Mouse (Mus musculus) layer of hippocampus, adult 8-10 months (tissue): ENCODE measurements at regions not wholly inside any gene's neighbourhood (a gene's known extent, or its start where the extent isn't known, plus 50 kb on each side); places are given as distances from the start of the nearest gene placed in this dataset.
A peak's percentile ranks its signal among the peaks of the same experiment; 100 is the strongest.

Experiments
- DNase-seq, 2 experiments: peaks; one replicate each; pipeline ENCODE4 v3.0.0; 2022; ENCODE audit warnings: low spot score in 2 of 2

- DNase-seq: no peak
Measured at GRCm38 (mm10) chr2:79132518-79132845, 122.7 kb upstream of the Itga4 start.

GRCm38 (mm10) chr2:79134281-79134680 is 120.9 kb upstream of the Itga4 start:
- DNase-seq: no peak

- DNase-seq: no peak
Measured at GRCm38 (mm10) chr2:79135986-79136385, 119.2 kb upstream of the Itga4 start.

- DNase-seq: no peak
Measured at GRCm38 (mm10) chr2:79136619-79137458, 118.4 kb upstream of the Itga4 start.

- no peak for DNase-seq
Measured at GRCm38 (mm10) chr2:79137694-79138171, 117.5 kb upstream of the Itga4 start.

DNA sequence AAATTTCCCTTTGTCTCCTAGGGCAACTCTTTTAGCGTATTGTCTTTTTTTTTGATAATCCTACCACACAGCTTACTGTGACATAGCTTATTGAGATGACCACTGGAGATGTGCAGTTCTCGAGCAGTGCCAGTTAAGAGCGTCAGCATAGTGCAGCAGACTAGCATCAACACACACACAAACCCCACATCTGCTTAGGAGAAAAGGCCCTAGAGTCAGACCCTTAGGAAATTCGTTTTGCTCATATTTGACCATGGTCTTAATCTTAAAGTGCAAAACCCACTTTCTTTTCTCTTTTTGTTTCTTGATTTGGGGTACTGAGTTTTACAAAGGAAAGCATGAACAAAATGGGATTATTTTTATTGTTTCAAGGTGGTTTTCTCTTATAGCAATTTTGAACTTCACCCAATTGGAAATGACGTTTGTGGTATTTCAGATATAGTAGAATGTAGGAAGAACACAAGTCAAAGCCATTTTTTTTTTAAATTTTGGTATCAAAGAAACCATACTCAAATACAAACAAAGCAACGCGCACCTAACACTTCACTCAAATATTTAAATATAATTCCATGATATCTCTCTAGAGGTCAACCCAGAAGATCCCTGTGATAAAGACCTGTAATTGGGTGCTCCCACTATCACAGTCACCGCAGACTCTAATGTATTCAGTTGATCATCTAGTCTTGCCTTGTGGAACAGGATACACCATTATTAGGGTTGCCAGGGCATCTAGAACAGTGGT is 116.7 kb upstream of the Itga4 start:
- DNase-seq: no peak

- DNase-seq: no peak
Measured at GRCm38 (mm10) chr2:79141961-79142360, 113.3 kb upstream of the Itga4 start.

DNA sequence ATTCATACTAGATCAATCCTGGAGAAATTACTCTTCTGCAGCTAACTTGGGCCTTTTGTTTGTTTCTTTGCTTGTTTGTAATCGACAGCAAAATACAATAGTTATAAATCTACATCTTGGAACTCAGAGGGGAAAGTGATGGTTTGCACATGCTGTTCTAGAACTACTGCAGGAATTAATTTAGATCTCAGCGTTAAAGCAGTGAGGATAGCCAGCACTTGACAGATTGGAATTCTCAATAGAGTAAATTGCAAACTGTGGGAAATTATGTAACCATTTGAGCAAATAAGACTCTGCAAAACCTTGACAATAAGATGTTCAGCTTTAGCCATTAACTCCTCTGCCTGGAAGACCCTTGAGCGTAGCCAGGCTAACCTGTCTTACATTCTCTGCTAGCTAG is 112.0 kb upstream of the Itga4 start:
- DNase-seq: peak in 1 of 2 experiments; percentile 6

GRCm38 (mm10) chr2:79145897-79146296 is 109.3 kb upstream of the Itga4 start:
- no peak for DNase-seq

DNA sequence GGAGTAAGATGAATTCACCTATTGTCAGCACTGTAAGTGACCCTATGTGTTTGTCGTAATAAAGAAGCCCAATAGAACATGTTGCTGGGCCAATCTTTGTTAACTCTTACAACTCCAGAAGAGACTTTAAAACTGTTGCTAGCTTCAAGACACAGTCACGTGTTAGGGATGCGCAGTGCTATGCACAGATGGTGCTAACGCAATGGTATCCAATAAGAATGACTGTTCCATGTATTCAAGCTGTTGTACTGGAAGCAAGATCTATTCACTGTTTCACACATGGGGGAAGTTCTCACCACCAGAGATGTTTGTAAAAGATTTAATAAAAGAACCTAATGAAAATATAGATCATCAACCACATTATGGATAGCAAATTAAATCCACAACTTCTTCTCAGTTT is 108.7 kb upstream of the Itga4 start:
- DNase-seq: peak in 1 of 2 experiments; percentile 20

DNA sequence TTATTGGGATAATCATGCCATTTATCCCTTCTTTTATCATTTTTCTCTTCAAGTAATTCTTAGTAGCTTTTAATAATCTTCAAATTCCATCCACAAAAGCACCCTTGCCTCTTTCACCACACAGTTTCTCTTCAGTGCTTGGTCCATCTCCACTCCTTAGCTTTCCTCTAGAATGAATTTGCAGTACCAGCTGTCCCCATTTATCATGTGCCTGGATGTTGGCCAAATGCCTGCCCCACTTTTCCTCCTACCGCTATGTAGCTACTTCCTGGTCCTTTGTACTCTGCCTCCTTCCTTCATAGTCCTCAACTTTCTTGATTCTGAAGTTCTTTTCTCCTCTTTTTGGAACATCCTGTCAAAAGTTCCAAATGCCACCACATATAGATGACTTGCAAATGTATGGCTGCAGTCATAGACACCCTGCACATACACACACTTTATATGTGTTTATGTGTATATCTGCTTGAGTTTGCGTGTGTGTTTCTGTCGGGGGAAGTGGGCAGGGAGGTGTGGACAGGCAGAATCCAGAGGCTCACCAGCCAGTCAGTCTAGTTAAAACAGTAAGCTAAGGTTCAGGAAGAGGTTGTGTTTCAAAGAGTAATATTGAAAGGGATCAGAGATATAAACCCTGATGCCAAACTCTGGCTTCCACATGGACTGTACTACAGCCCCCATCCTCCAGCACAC is 106.1 kb upstream of the Itga4 start:
- DNase-seq: peak in 1 of 2 experiments; percentile 24

GRCm38 (mm10) chr2:79151610-79152009 is 103.6 kb upstream of the Itga4 start:
- no peak for DNase-seq

GRCm38 (mm10) chr2:79152031-79152694 is 103.1 kb upstream of the Itga4 start:
- peak in 1 of 2 experiments; percentile 12 for DNase-seq

DNA sequence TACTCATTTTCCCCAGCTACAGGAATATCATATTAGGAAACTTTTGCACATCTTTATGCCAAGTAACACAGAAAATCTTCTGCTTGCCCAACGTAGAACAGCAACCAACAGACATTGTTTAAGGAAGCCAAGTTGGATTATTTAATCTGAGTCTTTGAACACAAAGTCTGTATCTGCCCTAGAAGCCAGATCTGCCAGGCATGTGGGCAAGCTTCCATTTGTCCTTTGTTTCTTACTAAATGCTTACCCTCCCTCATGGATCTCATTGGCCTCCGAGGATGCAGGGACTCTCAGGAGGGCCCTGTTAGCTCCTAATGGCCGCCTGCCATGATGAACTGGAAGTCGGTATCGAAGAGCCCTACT is 102.5 kb upstream of the Itga4 start:
- DNase-seq: peak in 1 of 2 experiments; percentile 7

DNA sequence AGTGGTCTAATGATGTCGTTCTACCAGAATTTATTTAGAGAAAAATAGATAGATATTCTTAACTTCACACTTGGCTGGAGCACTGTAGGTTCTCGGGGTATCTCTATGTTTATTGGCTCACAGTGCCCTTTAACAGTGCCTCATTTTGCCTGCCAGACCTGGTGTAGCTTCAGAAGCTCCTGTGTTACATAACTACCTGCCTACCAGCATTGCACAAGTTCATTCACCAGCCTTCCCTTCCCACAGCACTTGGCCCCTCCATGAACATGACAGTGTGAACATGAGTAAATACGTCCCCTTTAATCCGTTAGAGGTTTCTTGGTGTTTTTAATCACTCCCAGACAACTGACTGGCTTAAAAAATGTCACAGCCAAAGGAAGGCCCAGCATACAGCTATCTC is 102.2 kb upstream of the Itga4 start:
- no peak for DNase-seq

GRCm38 (mm10) chr2:79158450-79159055 is 96.7 kb upstream of the Itga4 start:
- DNase-seq: no peak

DNA sequence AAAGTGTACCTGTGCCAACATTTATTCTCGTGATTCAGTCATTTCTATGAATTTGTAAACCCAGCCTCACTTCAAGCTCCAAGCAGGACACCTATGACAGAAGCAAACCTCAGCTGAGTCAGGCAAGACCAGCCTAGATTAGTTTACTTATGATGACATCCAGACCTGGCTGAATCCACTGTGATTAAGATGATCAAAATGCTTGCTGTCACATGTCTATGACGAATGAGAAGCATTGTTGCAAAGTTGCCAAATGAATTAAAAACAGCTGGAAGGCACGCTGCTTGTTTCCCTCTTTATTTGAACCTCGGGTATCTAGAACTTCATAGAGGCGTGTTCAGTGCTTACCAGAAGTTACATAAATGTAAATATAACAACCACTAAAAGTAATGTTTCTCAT is 95.9 kb upstream of the Itga4 start:
- DNase-seq: no peak

GRCm38 (mm10) chr2:79172967-79173919 is 82.0 kb upstream of the Itga4 start:
- DNase-seq: no peak

DNA sequence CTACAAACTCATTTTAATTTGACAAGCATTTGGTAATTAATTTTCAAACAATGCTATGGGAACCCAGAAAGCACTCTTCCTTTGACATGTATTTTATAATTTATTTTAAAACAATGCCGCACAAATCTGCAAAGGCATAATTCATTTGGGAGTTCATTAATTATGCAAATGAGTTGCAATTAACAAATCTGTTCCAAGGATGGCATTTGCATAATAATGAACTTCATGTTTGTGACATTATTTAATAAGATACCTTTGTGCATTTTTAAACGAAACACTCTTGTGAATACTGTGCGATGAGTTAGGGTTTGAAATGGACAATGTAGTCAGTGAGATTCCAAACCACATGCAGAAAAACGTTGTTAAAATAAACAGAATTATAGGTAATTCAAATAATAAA is 80.9 kb upstream of the Itga4 start:
- DNase-seq: no peak

DNA sequence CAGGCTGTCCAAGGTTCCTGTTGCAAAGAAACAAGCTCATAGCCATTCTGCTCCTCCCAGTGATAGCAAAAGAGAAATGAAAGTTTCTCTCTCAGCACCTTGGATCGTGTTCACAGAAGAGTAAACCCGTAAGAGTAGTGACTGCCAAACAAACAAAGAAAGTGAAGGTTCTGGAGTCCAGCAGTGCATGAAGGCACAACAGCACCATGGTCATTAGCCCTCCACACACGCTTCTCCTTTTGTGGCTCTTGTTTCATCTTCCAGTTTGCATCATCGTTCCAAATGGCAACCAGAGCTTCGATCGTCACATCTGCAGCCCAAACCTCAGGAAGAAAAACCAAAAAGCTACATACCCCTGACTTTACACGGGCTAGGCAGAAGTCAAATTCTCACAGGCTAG is 74.4 kb upstream of the Itga4 start:
- no peak for DNase-seq
